Mouse (Mus musculus): ENCODE results near the gene Olfr1099. TPM values are rescaled to one million over a fixed set of nuclear protein-coding genes. Genes with fewer than 3 reads are reported as not detected.

Gene Olfr1099
- not detected in 2 replicates for polyA plus RNA-seq (2015; fragmentation: Nextera tagmentation; extraction: Ambion mirVana)

DNA sequence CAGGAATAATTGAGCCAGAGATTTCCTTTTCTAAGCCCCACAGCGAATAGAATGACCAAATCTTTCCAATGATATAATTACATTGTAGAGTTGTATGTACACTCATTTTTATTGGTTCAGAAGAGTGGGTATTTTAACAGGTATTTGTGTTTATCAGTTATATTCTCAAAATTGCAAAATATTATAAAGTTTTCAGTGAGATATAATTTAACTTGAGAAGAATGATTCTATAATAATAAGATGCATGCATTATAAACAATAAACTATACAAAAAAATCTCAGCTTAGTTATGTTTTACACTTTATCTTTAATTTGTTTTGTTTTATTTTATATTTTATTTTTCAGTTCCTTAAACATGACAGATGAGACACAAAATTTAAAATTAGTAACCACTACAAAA is at the start of gene Olfr1099:
Gene Olfr1099 (minus strand): TSS at position 101 of the 400 bp plus-strand sequence.
- 67% methylated on average over 1 of the region's 1 CpGs for WGBS
- H3K9me3 ChIP-seq (ENCODE audit: control insufficient read depth, low read length), result no peaks in the 10 kb centered on the region
- H3K27ac ChIP-seq (ENCODE audit: low read length), result no peak within 1 kb of the TSS
- H3K4me1 ChIP-seq (replicated peaks; ENCODE audit: control insufficient read depth, insufficient read depth, low read length), result no peaks in the 10 kb centered on the region
- no peak for ATAC-seq
- no peaks in the 10 kb centered on the region for H3K27me3 ChIP-seq (replicated peaks; ENCODE audit: control insufficient read depth, insufficient read depth, low read length)
- no peak within 1 kb of the TSS for H3K9ac ChIP-seq (replicated peaks; ENCODE audit: low read depth, low read length)
- H3K4me2 ChIP-seq (ENCODE audit: low read length), result no peak within 1 kb of the TSS
- no peaks in the 10 kb centered on the region for H3K36me3 ChIP-seq (ENCODE audit: control insufficient read depth, insufficient read depth)
- no peak within 1 kb of the TSS for H3K4me3 ChIP-seq (replicated peaks; ENCODE audit: low read length)

DNA sequence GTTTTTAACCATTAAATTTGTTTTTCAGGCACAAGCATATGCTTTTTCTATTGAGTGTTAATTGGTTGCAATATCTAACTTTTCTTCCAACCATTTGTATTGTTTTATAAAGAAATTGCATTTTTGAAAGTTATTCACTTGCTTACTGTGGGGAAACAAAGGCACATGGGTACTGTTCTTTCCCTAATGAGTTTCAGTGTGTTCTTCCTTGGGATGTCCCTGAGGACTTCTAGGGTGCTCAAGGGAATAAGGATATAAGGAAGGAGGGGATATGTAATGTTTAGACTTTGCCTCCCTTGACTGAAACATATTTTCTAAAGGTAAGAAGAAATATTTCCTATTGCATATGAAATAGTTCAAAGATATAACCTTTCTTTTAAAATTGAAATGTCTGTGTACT is 37.6 kb upstream of the Olfr1099 start, which contains the start of gene Olfr1102:
Gene Olfr1102 (plus strand): TSS at position 301 of the 400 bp plus-strand sequence.
- Histone ChIP-seq H3K4me1 (replicated peaks; ENCODE audit: control insufficient read depth, insufficient read depth, low read length) (no peaks in the 10 kb centered on the region), H3K27ac (ENCODE audit: low read length) (no peak within 1 kb of the TSS), H3K4me2 (ENCODE audit: low read length) (no peak within 1 kb of the TSS), H3K9ac (replicated peaks; ENCODE audit: low read depth, low read length) (no peak within 1 kb of the TSS), H3K9me3 (ENCODE audit: control insufficient read depth, low read length) (no peaks in the 10 kb centered on the region), H3K27me3 (replicated peaks; ENCODE audit: control insufficient read depth, insufficient read depth, low read length) (no peaks in the 10 kb centered on the region), H3K36me3 (ENCODE audit: control insufficient read depth, insufficient read depth) (no peaks in the 10 kb centered on the region), H3K4me3 (replicated peaks; ENCODE audit: low read length) (no peak within 1 kb of the TSS)
- no peak for ATAC-seq

DNA sequence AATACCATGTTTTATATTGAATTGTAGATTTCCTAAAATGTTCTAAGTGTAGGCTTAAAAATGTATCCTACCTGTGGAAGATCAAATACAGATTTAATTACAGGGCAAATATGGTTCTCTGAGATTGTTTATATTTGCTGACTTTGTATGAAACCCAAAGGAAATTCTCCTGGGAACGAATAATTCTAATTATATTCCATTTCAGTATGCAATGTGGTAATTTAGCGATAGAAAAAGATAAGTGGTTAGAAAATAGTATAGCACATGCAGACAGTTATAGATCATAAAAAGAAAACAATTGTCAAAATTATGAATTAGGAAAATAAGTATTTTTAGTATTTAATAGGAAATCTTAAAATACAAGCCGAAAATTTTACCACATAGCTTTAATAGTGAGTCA is 30.6 kb upstream of the Olfr1099 start, which contains the start of gene Olfr1101:
Gene Olfr1101 (minus strand): TSS at position 101 of the 400 bp plus-strand sequence.
- H3K9ac ChIP-seq (replicated peaks; ENCODE audit: low read depth, low read length), result no peak within 1 kb of the TSS
- H3K4me1 ChIP-seq (replicated peaks; ENCODE audit: control insufficient read depth, insufficient read depth, low read length), result no peaks in the 10 kb centered on the region
- H3K27ac ChIP-seq (ENCODE audit: low read length), result no peak within 1 kb of the TSS
- no peaks in the 10 kb centered on the region for H3K9me3 ChIP-seq (ENCODE audit: control insufficient read depth, low read length)
- no peak within 1 kb of the TSS for H3K4me2 ChIP-seq (ENCODE audit: low read length)
- no peaks in the 10 kb centered on the region for H3K27me3 ChIP-seq (replicated peaks; ENCODE audit: control insufficient read depth, insufficient read depth, low read length)
- WGBS, result 74% methylated on average over 3 of the region's 3 CpGs
- ATAC-seq, result no peak
- no peaks in the 10 kb centered on the region for H3K36me3 ChIP-seq (ENCODE audit: control insufficient read depth, insufficient read depth)
- no peak within 1 kb of the TSS for H3K4me3 ChIP-seq (replicated peaks; ENCODE audit: low read length)

DNA sequence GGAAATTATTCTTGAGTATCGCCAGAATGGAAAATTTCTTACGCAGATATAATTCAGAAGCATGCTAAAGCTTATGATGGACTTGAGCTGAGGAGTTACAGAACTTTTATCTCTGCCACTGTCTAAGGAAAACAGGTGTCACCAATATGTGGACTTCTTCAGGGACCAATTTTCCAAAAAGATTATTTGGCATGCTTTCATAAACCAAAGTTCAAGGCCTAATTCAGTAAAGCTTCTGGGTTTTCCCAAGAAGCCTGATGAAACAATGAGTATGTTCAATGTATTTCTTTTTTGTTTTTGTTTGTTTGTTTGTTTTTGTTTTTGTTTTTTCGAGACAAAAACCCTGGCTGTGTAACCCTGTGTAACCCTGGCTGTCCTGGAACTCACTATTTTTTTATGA is 19.4 kb upstream of the Olfr1099 start, which contains the start of gene Olfr1100:
Gene Olfr1100 (minus strand): TSS at position 101 of the 400 bp plus-strand sequence.
- Histone ChIP-seq H3K9me3 (ENCODE audit: control insufficient read depth, low read length) (no peaks in the 10 kb centered on the region), H3K4me1 (replicated peaks; ENCODE audit: control insufficient read depth, insufficient read depth, low read length) (no peaks in the 10 kb centered on the region), H3K4me2 (ENCODE audit: low read length) (no peak within 1 kb of the TSS), H3K4me3 (replicated peaks; ENCODE audit: low read length) (no peak within 1 kb of the TSS), H3K27ac (ENCODE audit: low read length) (no peak within 1 kb of the TSS), H3K9ac (replicated peaks; ENCODE audit: low read depth, low read length) (no peak within 1 kb of the TSS), H3K27me3 (replicated peaks; ENCODE audit: control insufficient read depth, insufficient read depth, low read length) (no peaks in the 10 kb centered on the region), H3K36me3 (ENCODE audit: control insufficient read depth, insufficient read depth) (no peaks in the 10 kb centered on the region)
- ATAC-seq, result no peak
- 80% methylated on average over 3 of the region's 3 CpGs for WGBS

DNA sequence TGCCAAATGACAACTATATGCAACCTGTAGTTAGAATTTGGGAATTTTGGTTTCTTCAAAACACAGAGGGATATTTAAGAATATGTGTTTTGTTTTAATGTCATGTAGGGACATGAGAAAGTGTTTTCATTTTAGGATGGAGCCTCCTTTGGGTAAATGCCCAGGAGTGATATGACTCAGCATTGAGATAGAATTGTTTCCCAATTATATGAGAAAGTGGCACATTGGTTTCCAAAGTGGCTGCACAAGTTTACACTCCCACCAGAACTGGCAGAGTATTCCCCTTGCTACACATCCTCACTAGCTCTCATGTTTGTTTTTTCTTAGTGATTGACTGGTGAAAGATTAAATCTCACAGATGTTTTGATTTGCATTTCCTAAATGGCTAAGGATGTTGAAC is 33.9 kb downstream of the Olfr1099 start:
- ATAC-seq, result no peak
- H3K4me3 ChIP-seq (replicated peaks; ENCODE audit: low read length), result no peak overlapping the region
- H3K27ac ChIP-seq (ENCODE audit: low read length), result no peak overlapping the region
- no peak overlapping the region for H3K9ac ChIP-seq (replicated peaks; ENCODE audit: low read depth, low read length)
- H3K4me1 ChIP-seq (replicated peaks; ENCODE audit: control insufficient read depth, insufficient read depth, low read length), result no peaks in the 10 kb centered on the region
- H3K27me3 ChIP-seq (replicated peaks; ENCODE audit: control insufficient read depth, insufficient read depth, low read length), result no peaks in the 10 kb centered on the region
- no peaks in the 10 kb centered on the region for H3K9me3 ChIP-seq (ENCODE audit: control insufficient read depth, low read length)
- H3K4me2 ChIP-seq (ENCODE audit: low read length), result no peak overlapping the region
- no peaks in the 10 kb centered on the region for H3K36me3 ChIP-seq (ENCODE audit: control insufficient read depth, insufficient read depth)

DNA sequence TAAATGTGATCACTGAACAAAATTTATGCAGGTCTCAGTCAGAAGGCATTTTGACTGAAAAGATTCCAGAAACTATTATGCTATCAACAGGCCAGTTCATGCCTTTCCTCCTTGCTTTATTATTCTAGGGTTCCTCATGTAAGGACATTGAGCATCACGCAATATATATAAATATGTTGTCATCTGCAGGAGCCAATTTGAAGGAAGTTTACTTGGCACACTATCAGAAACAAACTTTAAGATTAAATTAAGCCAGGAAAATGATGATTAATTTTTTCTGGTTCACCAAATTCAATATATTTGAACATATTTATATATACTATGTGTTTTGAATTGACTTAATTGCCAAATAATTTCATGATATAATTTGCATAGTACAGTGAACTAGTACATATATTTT is 36.0 kb downstream of the Olfr1099 start, which contains the start of gene Olfr1098:
Gene Olfr1098 (minus strand): TSS at position 101 of the 400 bp plus-strand sequence.
- Histone ChIP-seq H3K27me3 (replicated peaks; ENCODE audit: control insufficient read depth, insufficient read depth, low read length) (no peaks in the 10 kb centered on the region), H3K4me2 (ENCODE audit: low read length) (no peak within 1 kb of the TSS), H3K4me1 (replicated peaks; ENCODE audit: control insufficient read depth, insufficient read depth, low read length) (no peaks in the 10 kb centered on the region), H3K27ac (ENCODE audit: low read length) (no peak within 1 kb of the TSS), H3K4me3 (replicated peaks; ENCODE audit: low read length) (no peak within 1 kb of the TSS), H3K36me3 (ENCODE audit: control insufficient read depth, insufficient read depth) (no peaks in the 10 kb centered on the region), H3K9ac (replicated peaks; ENCODE audit: low read depth, low read length) (no peak within 1 kb of the TSS), H3K9me3 (ENCODE audit: control insufficient read depth, low read length) (no peaks in the 10 kb centered on the region)
- no peak for ATAC-seq
- 92% methylated on average over 1 of the region's 1 CpGs for WGBS

DNA sequence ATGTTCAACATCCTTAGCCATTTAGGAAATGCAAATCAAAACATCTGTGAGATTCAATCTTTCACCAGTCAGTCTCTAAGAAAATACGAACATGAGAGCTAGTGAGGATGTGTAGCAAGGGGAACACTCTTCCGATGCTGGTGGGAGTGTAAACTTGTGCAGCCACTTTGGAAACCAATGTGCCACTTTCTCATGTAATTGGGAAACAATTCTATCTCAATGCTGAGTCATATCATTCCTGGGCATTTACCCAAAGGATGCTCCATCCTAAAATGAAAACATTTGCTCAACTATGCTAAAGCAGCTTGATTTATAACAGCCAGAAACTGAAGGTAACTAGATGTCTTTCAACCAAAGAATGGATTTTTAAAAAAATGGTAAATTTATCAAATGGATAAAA is 54.8 kb downstream of the Olfr1099 start:
- ATAC-seq, result no peak
- H3K27ac ChIP-seq (ENCODE audit: low read length), result no peak overlapping the region
- no peaks in the 10 kb centered on the region for H3K36me3 ChIP-seq (ENCODE audit: control insufficient read depth, insufficient read depth)
- no peaks in the 10 kb centered on the region for H3K9me3 ChIP-seq (ENCODE audit: control insufficient read depth, low read length)
- 88% methylated on average over 2 of the region's 2 CpGs for whole genome bisulfite sequencing
- H3K4me1 ChIP-seq (replicated peaks; ENCODE audit: control insufficient read depth, insufficient read depth, low read length), result no peaks in the 10 kb centered on the region
- no peak overlapping the region for H3K9ac ChIP-seq (replicated peaks; ENCODE audit: low read depth, low read length)
- H3K27me3 ChIP-seq (replicated peaks; ENCODE audit: control insufficient read depth, insufficient read depth, low read length), result no peaks in the 10 kb centered on the region
- H3K4me2 ChIP-seq (ENCODE audit: low read length), result no peak overlapping the region
- H3K4me3 ChIP-seq (replicated peaks; ENCODE audit: low read length), result no peak overlapping the region

Other genes with a start within 250 kb of the Olfr1099 start
- gene Olfr1089, start 227.0 kb downstream of the Olfr1099 start, polyA plus RNA-seq (2015; fragmentation: Nextera tagmentation; extraction: Ambion mirVana), result not detected in 2 replicates
- gene Olfr1090, start 201.7 kb downstream of the Olfr1099 start, polyA plus RNA-seq (2015; fragmentation: Nextera tagmentation; extraction: Ambion mirVana), result not detected in 2 replicates
- not detected in 2 replicates for gene Olfr1093, start 178.2 kb downstream of the Olfr1099 start, polyA plus RNA-seq (2015; fragmentation: Nextera tagmentation; extraction: Ambion mirVana)
- gene Olfr141, start 150.7 kb downstream of the Olfr1099 start, polyA plus RNA-seq (2015; fragmentation: Nextera tagmentation; extraction: Ambion mirVana), result not detected in 2 replicates
- gene Olfr1094, start 136.0 kb downstream of the Olfr1099 start, polyA plus RNA-seq (2015; fragmentation: Nextera tagmentation; extraction: Ambion mirVana), result not detected in 2 replicates
- not detected in 2 replicates for gene Olfr1095, start 109.0 kb downstream of the Olfr1099 start, polyA plus RNA-seq (2015; fragmentation: Nextera tagmentation; extraction: Ambion mirVana)
- gene Gm13723, start 85.9 kb downstream of the Olfr1099 start, polyA plus RNA-seq (2015; fragmentation: Nextera tagmentation; extraction: Ambion mirVana), result not detected in 2 replicates
- gene Olfr1097, start 68.5 kb downstream of the Olfr1099 start, polyA plus RNA-seq (2015; fragmentation: Nextera tagmentation; extraction: Ambion mirVana), result not detected in 2 replicates
- not detected in 2 replicates for gene Olfr1098, start 36.1 kb downstream of the Olfr1099 start, polyA plus RNA-seq (2015; fragmentation: Nextera tagmentation; extraction: Ambion mirVana)
- not detected in 2 replicates for gene Olfr1100, start 19.3 kb upstream of the Olfr1099 start, polyA plus RNA-seq (2015; fragmentation: Nextera tagmentation; extraction: Ambion mirVana)
- not detected in 2 replicates for gene Olfr1101, start 30.5 kb upstream of the Olfr1099 start, polyA plus RNA-seq (2015; fragmentation: Nextera tagmentation; extraction: Ambion mirVana)
- not detected in 2 replicates for gene Olfr1102, start 37.7 kb upstream of the Olfr1099 start, polyA plus RNA-seq (2015; fragmentation: Nextera tagmentation; extraction: Ambion mirVana)
- not detected in 2 replicates for gene Olfr1104, start 66.4 kb upstream of the Olfr1099 start, polyA plus RNA-seq (2015; fragmentation: Nextera tagmentation; extraction: Ambion mirVana)
- not detected in 2 replicates for gene Olfr1105, start 75.8 kb upstream of the Olfr1099 start, polyA plus RNA-seq (2015; fragmentation: Nextera tagmentation; extraction: Ambion mirVana)
- not detected in 2 replicates for gene Olfr1106, start 91.6 kb upstream of the Olfr1099 start, polyA plus RNA-seq (2015; fragmentation: Nextera tagmentation; extraction: Ambion mirVana)
- not detected in 2 replicates for gene Olfr1107, start 115.1 kb upstream of the Olfr1099 start, polyA plus RNA-seq (2015; fragmentation: Nextera tagmentation; extraction: Ambion mirVana)
- not detected in 2 replicates for gene Olfr1109, start 135.3 kb upstream of the Olfr1099 start, polyA plus RNA-seq (2015; fragmentation: Nextera tagmentation; extraction: Ambion mirVana)
- gene Olfr259, start 153.9 kb upstream of the Olfr1099 start, polyA plus RNA-seq (2015; fragmentation: Nextera tagmentation; extraction: Ambion mirVana), result not detected in 2 replicates
- gene Olfr1110, start 179.6 kb upstream of the Olfr1099 start, polyA plus RNA-seq (2015; fragmentation: Nextera tagmentation; extraction: Ambion mirVana), result not detected in 2 replicates
- gene Olfr1111, start 191.9 kb upstream of the Olfr1099 start, polyA plus RNA-seq (2015; fragmentation: Nextera tagmentation; extraction: Ambion mirVana), result not detected in 2 replicates
- not detected in 2 replicates for gene Olfr1112, start 227.1 kb upstream of the Olfr1099 start, polyA plus RNA-seq (2015; fragmentation: Nextera tagmentation; extraction: Ambion mirVana)
- not detected in 2 replicates for gene Olfr1113, start 248.3 kb upstream of the Olfr1099 start, polyA plus RNA-seq (2015; fragmentation: Nextera tagmentation; extraction: Ambion mirVana)